Mouse (Mus musculus) layer of hippocampus, adult 11-12 months (tissue): ENCODE measurements at regions not wholly inside any gene's neighbourhood (a gene's known extent, or its start where the extent isn't known, plus 50 kb on each side); places are given as distances from the start of the nearest gene placed in this dataset.

Experiments used
- DNase-seq: peaks from one replicate; pipeline ENCODE4 v3.0.0; 2022; ENCODE audit warnings: low spot score

DNA sequence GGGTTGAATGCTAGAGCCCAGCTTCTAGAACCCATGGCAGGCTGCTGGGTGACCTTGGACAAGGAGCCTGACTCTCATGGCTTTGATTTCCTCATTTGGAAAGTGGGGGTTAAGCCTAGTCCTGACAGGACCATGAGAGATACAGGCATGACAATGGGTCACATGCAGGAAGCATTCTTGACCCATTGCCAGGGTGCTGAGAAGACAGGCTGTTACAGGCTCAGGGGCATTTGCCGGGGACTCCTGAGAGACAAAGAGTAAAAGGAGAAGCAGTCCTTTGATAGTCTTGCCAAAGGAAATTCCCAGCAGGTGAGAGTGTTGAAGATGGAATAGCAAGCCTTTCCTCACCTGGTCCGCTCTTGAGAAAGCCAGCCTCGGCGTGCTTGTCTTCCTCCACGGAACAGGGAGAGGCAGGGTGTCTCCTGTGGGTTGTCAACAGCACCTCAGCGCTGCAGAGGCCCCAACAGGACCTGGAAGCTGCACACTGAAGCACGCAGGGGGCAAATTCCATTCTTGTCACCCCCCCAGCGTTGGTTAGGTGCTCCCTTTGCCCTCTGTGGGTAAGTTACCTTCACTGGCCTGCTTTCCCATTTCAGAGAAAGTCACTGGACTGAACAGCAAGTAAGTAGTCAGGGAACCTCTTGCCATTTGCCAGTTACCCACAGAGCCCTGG lies 1239.3 kb upstream of the A1bg start:
- DNase-seq, result no peak

DNA sequence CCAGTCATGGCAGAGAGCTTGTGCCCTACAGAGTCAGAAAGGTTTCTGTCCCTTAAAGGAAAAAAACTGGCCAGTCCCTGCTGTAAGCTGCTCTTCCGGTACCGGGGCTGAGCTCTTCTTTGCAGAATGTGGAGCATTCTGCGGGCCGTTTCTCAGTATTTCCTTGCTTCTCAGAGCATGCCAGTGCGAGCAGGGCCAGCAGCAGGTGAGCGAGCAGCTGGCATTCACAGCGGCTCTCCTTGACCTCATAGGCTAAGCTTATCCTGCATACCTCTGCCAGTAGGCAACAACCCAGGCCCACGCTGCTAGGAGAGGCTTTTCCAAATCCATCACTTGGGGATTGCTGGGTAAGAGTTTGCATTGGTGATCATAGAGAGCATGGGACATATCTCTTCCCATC lies 1238.2 kb upstream of the A1bg start:
- no peak for DNase-seq

DNA sequence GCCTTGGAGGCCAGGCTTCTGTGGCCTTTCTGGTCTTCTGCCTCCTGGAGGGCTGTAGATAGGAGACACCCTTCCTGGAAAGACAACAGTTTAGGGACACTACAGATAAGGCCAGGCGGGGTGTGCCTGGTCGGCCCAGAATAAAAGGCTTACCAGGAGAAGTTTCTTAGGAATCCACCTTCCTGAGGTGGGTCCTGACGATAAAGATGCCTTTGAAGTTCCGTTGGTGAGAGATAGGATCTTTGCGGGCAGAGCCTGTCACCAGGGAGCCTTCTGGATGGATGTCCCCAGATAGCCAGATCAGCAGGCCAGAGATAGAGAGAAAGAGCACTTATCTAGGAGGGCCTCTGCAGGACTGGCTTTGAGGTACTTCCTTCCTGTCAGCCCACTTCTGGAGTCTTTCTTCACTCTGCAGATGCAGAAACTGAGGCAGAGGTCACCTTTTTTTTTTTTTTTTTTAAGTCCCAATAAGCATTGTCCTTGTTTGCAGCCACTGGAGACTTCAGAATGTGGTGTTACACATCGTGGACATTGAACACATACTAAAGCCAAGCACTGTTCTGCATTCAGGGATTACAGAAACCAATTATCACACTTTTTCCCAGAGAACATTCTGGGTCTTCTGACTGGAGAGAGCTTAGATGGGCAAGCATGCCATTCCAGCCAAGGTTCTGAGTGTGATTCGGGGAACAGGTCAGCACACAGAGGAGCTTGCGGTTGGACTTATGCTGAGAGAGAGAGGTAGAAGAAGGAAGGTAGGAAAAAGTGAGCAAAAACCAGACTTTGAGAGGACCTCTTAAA lies 1236.3 kb upstream of the A1bg start:
- DNase-seq, result no peak

DNA sequence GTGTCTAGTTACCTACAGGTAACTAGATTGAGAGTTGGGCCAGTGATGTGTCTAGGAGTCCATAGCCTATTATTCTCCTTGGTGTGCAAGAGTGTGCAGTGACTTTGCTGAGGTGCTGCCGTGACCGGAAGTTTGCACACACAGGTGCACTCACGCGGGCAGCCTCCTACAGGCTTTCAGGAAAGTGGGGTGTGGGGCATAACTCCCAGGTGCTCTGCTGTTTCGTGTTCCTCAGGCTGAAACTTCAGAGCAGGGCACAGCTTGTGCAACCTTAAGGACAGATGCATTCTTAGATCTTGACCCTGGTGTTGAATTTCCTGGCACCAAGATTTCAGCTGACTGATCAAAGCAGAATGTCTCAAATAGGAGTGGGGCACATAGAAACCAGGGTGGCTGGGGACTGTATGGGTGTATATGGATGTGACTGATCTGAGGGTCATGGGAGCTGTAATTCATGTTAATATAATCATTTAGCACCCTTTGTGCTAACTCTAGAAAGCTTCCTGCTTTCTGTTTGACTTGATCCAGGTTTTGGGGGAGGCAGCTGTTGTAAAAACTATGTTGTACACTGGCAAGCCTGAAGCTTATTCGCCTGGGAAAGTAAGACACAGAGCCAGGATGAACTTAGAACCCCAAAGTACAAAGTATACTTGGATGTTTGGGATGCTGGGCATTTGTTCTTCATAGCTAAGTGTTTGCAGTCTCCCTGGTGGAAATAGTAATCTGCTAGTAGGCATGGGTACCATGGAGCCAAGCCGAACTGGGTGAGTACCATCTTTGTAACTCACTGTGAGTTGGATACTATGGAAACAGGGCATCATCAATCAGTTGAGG lies 1234.6 kb upstream of the A1bg start:
- no peak for DNase-seq

DNA sequence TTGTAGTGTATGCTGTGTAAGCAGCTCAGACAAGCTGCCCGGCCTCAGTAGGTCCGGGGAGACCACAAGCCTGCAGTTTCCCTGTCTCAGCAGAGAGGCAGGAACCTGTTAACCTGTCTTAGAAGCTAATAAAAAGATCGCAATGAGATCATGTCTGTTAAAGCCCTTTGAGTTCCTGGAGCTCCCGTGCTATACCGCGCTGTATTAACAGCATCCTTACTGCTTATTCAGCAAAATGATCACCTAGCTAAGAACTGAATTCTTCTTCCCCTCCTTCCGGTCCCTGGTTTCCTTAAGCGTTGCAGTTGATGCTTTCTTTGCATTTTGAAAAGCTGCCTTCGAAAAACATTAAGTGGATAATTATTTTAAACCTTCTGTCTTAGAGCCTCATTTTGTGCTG lies 1230.4 kb upstream of the A1bg start:
- no peak for DNase-seq

- no peak for DNase-seq
Observed at GRCm38 (mm10) chr15:62152133-62152532, 1229.3 kb upstream of the A1bg start.

GRCm38 (mm10) chr15:62151690-62152089 lies 1228.9 kb upstream of the A1bg start:
- no peak for DNase-seq

- DNase-seq, result no peak
Observed at GRCm38 (mm10) chr15:62150296-62150695, 1227.5 kb upstream of the A1bg start.

DNA sequence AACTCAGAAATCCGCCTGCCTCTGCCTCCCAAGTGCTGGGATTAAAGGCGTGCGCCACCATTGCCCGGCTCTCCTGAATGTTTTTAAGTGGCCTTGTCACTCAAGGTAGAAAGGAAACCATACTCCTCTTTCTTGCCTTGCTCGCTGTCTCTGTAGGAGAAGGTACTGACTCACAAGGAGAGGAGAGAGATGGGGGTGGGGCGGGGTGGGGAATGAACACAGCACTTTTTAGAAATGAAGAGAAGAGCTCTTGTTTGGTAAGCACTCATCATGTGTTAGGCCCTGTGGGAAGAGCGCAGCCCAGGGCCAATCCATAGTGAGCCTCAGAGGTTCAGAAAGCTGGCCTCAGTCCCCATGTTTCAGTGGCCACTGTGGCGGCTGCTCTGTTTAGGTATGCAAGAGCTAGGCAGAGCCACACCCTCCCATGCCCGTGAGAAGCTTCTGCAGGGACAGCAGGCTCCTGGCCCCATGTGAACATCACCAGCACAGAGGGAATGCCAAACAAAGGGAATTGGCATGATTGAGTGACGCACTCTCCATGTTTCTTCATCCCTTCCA lies 1225.9 kb upstream of the A1bg start:
- no peak for DNase-seq

DNA sequence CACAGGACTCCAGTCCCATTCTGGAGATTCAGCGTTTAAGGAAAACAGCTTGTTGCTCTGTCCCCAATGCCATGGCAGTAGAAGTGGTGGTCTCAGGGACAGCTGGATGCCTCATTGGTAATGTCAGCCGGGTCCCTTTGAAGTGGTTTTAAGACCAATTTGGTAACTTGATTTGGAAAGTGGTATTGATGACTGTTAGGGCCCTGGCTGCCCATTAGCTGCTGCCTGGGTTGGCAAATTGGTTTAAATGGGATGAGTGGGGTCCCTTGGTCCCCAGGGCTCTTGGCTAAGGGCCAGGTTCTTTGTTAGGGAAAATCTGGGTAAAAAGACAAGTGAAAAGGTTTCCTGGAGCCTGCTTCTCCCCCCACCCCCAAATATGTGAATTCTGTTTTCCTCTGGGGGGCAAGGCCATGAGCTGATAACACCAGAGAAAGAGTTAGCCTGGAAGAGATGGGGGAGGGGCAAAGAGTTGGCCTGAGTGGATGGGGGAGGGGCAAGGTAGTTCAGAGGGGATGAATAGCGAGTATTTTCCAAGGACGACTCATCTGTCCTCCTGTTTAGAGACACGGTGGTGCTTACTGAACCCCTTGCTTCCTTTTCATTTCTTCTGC lies 1224.6 kb upstream of the A1bg start:
- DNase-seq, result no peak

DNA sequence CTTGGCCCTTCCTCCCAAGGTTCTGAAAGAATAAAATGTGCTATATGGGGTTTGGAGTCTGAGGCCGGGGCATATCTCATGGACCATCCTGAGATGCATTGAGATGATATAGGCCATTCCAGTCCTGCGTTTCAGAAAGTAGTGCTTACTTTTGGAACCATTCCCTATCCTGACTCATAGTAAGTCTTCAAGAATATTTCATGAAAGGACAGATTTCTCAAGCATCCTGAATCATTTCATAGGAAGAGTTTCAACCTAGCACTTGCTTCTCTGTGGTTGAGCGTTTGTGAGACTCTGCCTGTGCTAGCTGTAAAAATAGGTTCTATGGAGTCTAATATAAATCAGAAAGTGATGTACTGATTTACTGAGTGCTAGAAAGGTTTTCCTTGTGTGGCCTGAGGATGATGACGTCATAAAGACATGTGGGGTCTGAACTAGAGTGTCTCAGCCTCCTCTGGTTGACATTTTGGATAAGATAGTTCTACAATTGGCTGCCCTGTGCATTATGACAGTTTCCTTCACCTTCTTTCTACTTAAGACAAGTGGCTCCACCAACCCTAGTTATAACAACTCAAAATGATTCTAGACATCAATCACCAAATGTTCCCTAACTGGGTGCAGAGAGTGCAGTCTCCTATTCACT lies 1223.0 kb upstream of the A1bg start:
- DNase-seq, result no peak

- DNase-seq, result no peak
Observed at GRCm38 (mm10) chr15:62144776-62145564, 1222.2 kb upstream of the A1bg start.

- no peak for DNase-seq
Observed at GRCm38 (mm10) chr15:62139859-62140258, 1217.0 kb upstream of the A1bg start.

DNA sequence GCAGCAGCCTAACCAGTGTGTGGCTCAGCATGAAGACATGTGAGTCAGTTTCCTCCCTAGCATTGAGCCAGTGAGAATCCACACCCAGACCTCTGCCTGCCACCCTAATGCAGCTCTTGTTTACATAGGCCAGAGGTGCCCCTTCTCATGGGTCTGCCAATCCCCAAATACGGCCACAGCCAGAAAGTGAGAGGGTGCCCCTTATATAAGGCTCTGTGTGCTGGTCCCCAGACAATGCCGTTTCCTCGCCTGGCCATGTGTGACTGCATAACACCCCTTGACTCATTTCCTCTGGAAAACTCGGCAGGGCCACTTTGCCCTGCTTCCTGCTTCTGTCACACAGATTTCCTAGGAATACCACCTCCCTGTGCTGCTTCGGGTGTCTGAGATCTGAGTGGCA lies 1216.4 kb upstream of the A1bg start:
- no peak for DNase-seq

GRCm38 (mm10) chr15:62138701-62139100 lies 1215.9 kb upstream of the A1bg start:
- DNase-seq, result no peak

- no peak for DNase-seq
Observed at GRCm38 (mm10) chr15:62136932-62137594, 1214.3 kb upstream of the A1bg start.

DNA sequence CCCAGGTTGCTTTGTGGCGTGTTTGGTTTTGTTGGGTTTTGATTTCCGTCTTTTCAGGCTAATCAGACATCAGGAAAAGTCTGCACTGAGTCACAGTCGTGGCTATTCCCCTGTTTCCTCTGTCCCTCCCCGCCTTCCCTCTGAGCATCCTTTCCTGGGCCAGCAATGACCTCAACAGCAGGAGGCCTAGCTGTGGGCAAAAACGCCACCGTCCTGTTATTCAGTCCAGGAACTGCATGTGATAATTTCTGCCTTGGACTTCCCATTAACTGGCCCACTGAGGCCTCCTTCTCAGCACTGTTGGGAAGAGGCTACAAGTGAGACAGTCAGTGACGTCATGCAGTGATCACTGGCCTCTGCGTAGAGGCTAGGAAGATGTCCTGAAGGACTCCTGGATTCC lies 1212.0 kb upstream of the A1bg start:
- no peak for DNase-seq

- DNase-seq, result no peak
Observed at GRCm38 (mm10) chr15:62134308-62134707, 1211.5 kb upstream of the A1bg start.

- DNase-seq, result no peak
Observed at GRCm38 (mm10) chr15:62132895-62133294, 1210.1 kb upstream of the A1bg start.

- DNase-seq, result no peak
Observed at GRCm38 (mm10) chr15:62131686-62132085, 1208.9 kb upstream of the A1bg start.
